Mouse (Mus musculus) heart, embryonic 11.5 days (tissue): ENCODE results near the gene Olfr196. TPM values are rescaled to one million over a fixed set of nuclear protein-coding genes. Genes with fewer than 3 reads are reported as not detected.
"Not testable (repeated sequence)": the region's sequence is repeated elsewhere in the genome, so short reads cannot be mapped to it uniquely, and the experiment has no call there.

Experiments
- ATAC-seq: fragments of 200-750 bp; cut with Nextera tagmentation; replicated peaks from 2 replicates; pipeline ENCODE4 v1.8.0; 2017; ENCODE audit warnings: moderate library complexity; ENCODE audit not compliant: insufficient number of reproducible peaks, low FRiP score, low TSS enrichment
- H3K27ac ChIP-seq: fragments of 300-500 bp; sonication (generic); 2 replicates; pipeline ENCODE4 v1.5.1; 2014; ENCODE audit warnings: mild to moderate bottlenecking, low read depth, low read length
- H3K27me3 ChIP-seq: fragments of 300-500 bp; sonication (generic); 2 replicates; pipeline ENCODE4 v1.6.1; 2014; ENCODE audit warnings: mild to moderate bottlenecking, low read length, mixed read lengths; ENCODE audit not compliant: control insufficient read depth, insufficient read depth
- H3K36me3 ChIP-seq: fragments of 300-500 bp; sonication (generic); 2 replicates; pipeline ENCODE4 v1.6.1; 2014; ENCODE audit warnings: mild to moderate bottlenecking, low read length, moderate library complexity, mixed read lengths; ENCODE audit not compliant: control insufficient read depth, insufficient read depth
- H3K4me1 ChIP-seq: fragments of 300-500 bp; sonication (generic); 2 replicates; pipeline ENCODE4 v1.6.1; 2014; ENCODE audit warnings: low read length; ENCODE audit not compliant: control insufficient read depth, insufficient read depth
- H3K4me2 ChIP-seq: fragments of 300-500 bp; sonication (generic); 2 replicates; pipeline ENCODE4 v1.6.1; 2014; ENCODE audit warnings: mild to moderate bottlenecking, moderate library complexity
- H3K4me3 ChIP-seq: fragments of 300-500 bp; sonication (generic); 2 replicates; pipeline ENCODE4 v1.5.1; 2014; ENCODE audit warnings: low read depth, low read length
- H3K9ac ChIP-seq: fragments of 300-500 bp; sonication (generic); 2 replicates; pipeline ENCODE4 v1.6.1; 2014; ENCODE audit warnings: mild to moderate bottlenecking, low read depth, low read length, moderate library complexity
- H3K9me3 ChIP-seq: fragments of 300-500 bp; sonication (generic); replicated peaks from 2 replicates; pipeline ENCODE4 v1.6.1; 2016; ENCODE audit warnings: low read length; ENCODE audit not compliant: control insufficient read depth
- WGBS: fragments of 180-500 bp; shearing (Covaris S2); extraction: QIAGEN DNeasy Blood & Tissue Kit; methylation state at CpG from one replicate; pipeline ENCODE4 v1.1.7; 2014; ENCODE audit not compliant: insufficient replicate concordance; 5-methylcytosine and 5-hydroxymethylcytosine counted together
- polyA plus RNA-seq: library from polyadenylated mRNA; unstranded; fragments of >200 nt; fragmentation: Nextera tagmentation; extraction: Ambion mirVana; gene quantifications from 2 replicates; pipeline ENCODE4 v1.2.1, GENCODE M21; 2014

The Olfr196 gene
- not detected in 2 replicates for polyA plus RNA-seq

DNA sequence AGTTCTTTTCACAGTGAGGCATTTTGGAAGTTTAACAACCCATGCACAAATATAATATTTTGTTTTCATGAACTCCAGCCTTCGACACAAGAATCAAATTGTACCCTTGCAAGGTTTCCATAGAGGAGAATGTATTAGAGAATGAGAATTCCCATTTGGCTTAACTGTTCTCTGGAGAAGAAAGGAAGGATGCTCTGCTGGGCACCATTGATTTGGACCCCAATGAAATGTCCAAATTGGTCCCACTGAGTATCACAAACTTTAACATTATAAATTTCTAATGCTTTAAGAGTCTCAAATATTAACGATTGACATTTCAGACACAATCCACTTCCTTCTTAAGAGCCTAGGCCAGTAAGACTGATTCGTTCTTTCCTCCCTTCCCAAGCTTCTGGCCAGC lies at the start of gene Olfr196:
Gene Olfr196 (minus strand): TSS at position 101 of the 400 bp plus-strand sequence.
- WGBS: 67% methylated on average over 3 of the region's 3 CpGs
- Histone ChIP-seq H3K9ac (no peak within 1 kb of the TSS), H3K27me3 (no peaks in the 10 kb centered on the region), H3K36me3 (no peaks in the 10 kb centered on the region), H3K4me2 (no peak within 1 kb of the TSS), H3K4me1 (no peaks in the 10 kb centered on the region), H3K9me3 (no peaks in the 10 kb centered on the region), H3K4me3 (no peak within 1 kb of the TSS), H3K27ac (no peak within 1 kb of the TSS)
- ATAC-seq: no peak

DNA sequence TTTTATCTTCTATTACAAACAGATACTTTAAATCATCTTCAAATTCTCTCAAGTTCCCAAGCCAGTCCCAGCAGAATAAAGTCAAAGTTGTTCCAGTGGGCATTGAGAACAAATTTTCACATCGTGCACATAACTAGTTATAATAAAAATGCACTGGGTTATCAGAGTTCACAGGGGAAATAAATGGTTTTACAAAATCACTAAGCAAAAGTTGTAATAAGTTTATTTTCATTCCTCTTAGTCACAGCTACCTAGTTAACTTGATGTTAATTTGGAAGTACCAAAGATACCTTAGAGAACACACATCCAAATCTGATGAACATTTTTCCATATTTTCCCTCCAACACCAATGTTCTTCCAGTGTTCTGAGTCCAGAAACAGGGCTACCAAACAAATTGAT lies 49.4 kb upstream of the Olfr196 start, which contains the start of gene Olfr199:
Gene Olfr199 (minus strand): TSS at position 101 of the 400 bp plus-strand sequence.
- 76% methylated on average over 1 of the region's 1 CpGs for WGBS
- not testable (repeated sequence) for H3K4me2 ChIP-seq, ATAC-seq, H3K9me3 ChIP-seq, H3K4me3 ChIP-seq, H3K36me3 ChIP-seq, H3K4me1 ChIP-seq, H3K27me3 ChIP-seq, H3K9ac ChIP-seq, H3K27ac ChIP-seq

DNA sequence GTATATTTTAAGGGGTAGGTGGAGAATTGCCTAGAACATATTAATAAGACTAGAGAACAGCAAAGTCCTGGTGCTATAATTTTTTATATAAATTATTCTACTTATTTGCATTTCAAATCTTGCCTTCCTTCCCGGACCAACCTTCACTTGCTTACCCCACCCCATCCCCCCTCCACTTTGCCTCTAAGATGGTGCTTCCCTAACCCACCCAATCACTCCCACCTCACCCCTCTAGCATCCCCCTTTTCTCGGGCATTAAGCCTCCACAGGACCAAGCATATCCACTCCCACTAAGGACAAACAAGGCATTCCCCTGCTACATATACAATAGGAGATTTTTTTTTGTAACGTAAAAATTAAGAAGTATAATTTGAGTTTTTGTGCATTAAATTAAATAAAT lies 47.6 kb upstream of the Olfr196 start:
- not testable (repeated sequence) for H3K4me3 ChIP-seq, H3K27me3 ChIP-seq, H3K4me1 ChIP-seq, H3K9me3 ChIP-seq, ATAC-seq, H3K27ac ChIP-seq, H3K9ac ChIP-seq, H3K36me3 ChIP-seq, H3K4me2 ChIP-seq
- WGBS: 67% methylated on average over 3 of the region's 3 CpGs

- H3K4me2 ChIP-seq, H3K9me3 ChIP-seq, H3K4me1 ChIP-seq, H3K4me3 ChIP-seq, H3K27ac ChIP-seq, ATAC-seq, H3K36me3 ChIP-seq, H3K27me3 ChIP-seq, H3K9ac ChIP-seq: not testable (repeated sequence)
- WGBS: 48% methylated on average over 1 of the region's 1 CpGs
Observed at GRCm38 (mm10) chr16:59203433-59203832, 33.2 kb upstream of the Olfr196 start, which contains the start of gene Olfr198. Gene Olfr198 (minus strand): TSS chr16:59203533.

- H3K4me1 ChIP-seq: no peaks in the 10 kb centered on the region
- no peak overlapping the region for H3K9ac ChIP-seq
- no peaks in the 10 kb centered on the region for H3K36me3 ChIP-seq
- no peak overlapping the region for H3K27ac ChIP-seq
- H3K4me3 ChIP-seq: no peak overlapping the region
- H3K27me3 ChIP-seq: no peaks in the 10 kb centered on the region
- ATAC-seq: no peak
- WGBS: 91% methylated on average over 2 of the region's 2 CpGs
- no peak overlapping the region for H3K4me2 ChIP-seq
- H3K9me3 ChIP-seq: no peaks in the 10 kb centered on the region
Observed at GRCm38 (mm10) chr16:59151996-59152395, 18.3 kb downstream of the Olfr196 start.

DNA sequence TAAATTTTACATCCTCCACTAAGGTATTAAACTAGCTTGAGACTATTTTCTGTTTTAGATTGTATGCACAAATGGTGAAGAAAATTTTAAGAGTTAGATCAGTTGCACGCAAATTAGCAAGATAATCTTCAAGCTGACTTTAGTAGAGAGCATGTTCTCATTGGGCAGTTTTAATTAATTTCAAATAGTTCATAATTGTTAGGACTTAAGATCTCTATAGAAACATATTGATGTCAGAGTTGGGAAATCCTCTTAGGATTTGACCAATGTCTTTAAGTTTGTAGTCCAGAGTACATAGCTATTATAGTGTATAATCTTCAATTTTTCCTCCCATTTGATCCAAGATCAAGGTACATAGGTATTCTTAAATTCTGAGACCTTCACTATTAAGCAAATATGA lies 23.5 kb downstream of the Olfr196 start, which contains the start of gene Olfr195:
Gene Olfr195 (plus strand): TSS at position 301 of the 400 bp plus-strand sequence.
- Histone ChIP-seq H3K9me3 (no peaks in the 10 kb centered on the region), H3K4me3 (no peak within 1 kb of the TSS), H3K36me3 (no peaks in the 10 kb centered on the region), H3K27me3 (no peaks in the 10 kb centered on the region), H3K27ac (no peak within 1 kb of the TSS), H3K4me2 (no peak within 1 kb of the TSS), H3K4me1 (no peaks in the 10 kb centered on the region), H3K9ac (no peak within 1 kb of the TSS)
- 80% methylated on average over 1 of the region's 1 CpGs for WGBS
- no peak for ATAC-seq

DNA sequence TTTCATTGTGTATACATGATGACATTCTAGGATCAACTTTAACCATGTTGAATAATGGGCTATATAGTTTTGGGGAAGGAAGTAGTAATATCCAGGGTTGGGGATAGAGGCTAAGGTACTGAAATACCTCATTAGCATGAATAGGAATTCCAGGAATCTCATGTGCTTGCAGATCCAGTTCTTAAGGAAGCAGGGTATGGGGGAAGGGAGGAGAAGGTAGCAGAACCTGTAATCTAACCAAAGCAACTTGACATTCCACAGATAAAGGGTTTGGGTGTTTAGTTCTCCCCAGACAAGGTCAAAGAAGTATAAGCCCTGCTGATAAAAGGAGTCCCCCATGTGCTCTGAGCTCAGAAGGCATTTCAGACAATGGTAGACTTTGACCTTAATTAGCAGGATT lies 29.1 kb downstream of the Olfr196 start:
- Histone ChIP-seq H3K36me3 (no peaks in the 10 kb centered on the region), H3K27ac (no peak overlapping the region), H3K4me1 (no peaks in the 10 kb centered on the region), H3K9ac (no peak overlapping the region), H3K9me3 (no peaks in the 10 kb centered on the region), H3K4me3 (no peak overlapping the region), H3K4me2 (no peak overlapping the region), H3K27me3 (no peaks in the 10 kb centered on the region)
- no peak for ATAC-seq

GRCm38 (mm10) chr16:59130740-59131139 lies 39.5 kb downstream of the Olfr196 start:
- no peaks in the 10 kb centered on the region for H3K4me1 ChIP-seq
- H3K27ac ChIP-seq: no peak overlapping the region
- WGBS: 83% methylated on average over 1 of the region's 1 CpGs
- H3K9ac ChIP-seq: no peak overlapping the region
- H3K27me3 ChIP-seq: no peaks in the 10 kb centered on the region
- no peak overlapping the region for H3K4me3 ChIP-seq
- H3K4me2 ChIP-seq: no peak overlapping the region
- no peaks in the 10 kb centered on the region for H3K36me3 ChIP-seq
- H3K9me3 ChIP-seq: peaks cover 3% of the 10 kb centered on the region
- ATAC-seq: no peak

- Histone ChIP-seq H3K27ac (no peak within 1 kb of the TSS), H3K4me2 (no peak within 1 kb of the TSS), H3K36me3 (no peaks in the 10 kb centered on the region), H3K9me3 (peaks cover 3% of the 10 kb centered on the region; the same call in 1 of the 2 replicates), H3K4me3 (no peak within 1 kb of the TSS), H3K4me1 (no peaks in the 10 kb centered on the region), H3K27me3 (no peaks in the 10 kb centered on the region), H3K9ac (no peak within 1 kb of the TSS)
- no peak for ATAC-seq
Observed at GRCm38 (mm10) chr16:59120969-59121368, 49.3 kb downstream of the Olfr196 start, which contains the start of gene Olfr194. Gene Olfr194 (minus strand): TSS chr16:59121069.
